8 mouse cellular contexts compared by ENCODE assay signal in genomic region chr1:182895698-182896097, GRCm38 (mm10). TPM values are rescaled to one million over a fixed set of nuclear protein-coding genes. Genes with fewer than 3 reads are reported as not detected.
A peak's percentile ranks its signal among the peaks of the same experiment; 100 is the strongest.
DNase-seq lines count a peak whose midpoint lies in the region.

No protein-coding gene starts in this region.

- peak; percentile 67 for DNase-seq in gastrocnemius, adult 18-20 months (ENCODE audit: low spot score)
- no peak for DNase-seq in gastrocnemius, postnatal 25 days
- peak; percentile 28 for DNase-seq in 416B (ENCODE audit: low read depth)
- DNase-seq in adrenal gland, postnatal 25 days, result peak; percentile 44
- DNase-seq in embryo, embryonic 9.5 days (ENCODE audit: extremely low spot score), result peak; percentile 53
- peak; percentile 80 for DNase-seq in kidney, postnatal 10 days
- peak; percentile 62 to 77 for DNase-seq in lung, postnatal 4 days
- peak; percentile 47 for DNase-seq in thymus, postnatal 0 days (ENCODE audit: low spot score)

RNA-seq across cellular contexts. Expression of gene Tlr5, which starts 58.9 kb away (rescaled TPM):
- 1 to 10 TPM in 1 of 2 experiments, under 1 TPM in 1; 0.78 to 1.0 TPM for total RNA-seq in gastrocnemius, adult 18-20 months (2021)
- 1 to 10 TPM; 1.5 to 2.0 TPM for total RNA-seq in gastrocnemius, postnatal 25 days (2021)
- 0.85 and 0.86 TPM in 2 replicates for total RNA-seq in adrenal gland, postnatal 25 days (2021)
- 0.23 and 0.34 TPM in 2 replicates for polyA plus RNA-seq in thymus, postnatal 0 days (2015; fragmentation: Nextera tagmentation; extraction: Ambion mirVana)
